Mouse (Mus musculus): ENCODE measurements around the gene Nek8. TPM values are rescaled to one million over a fixed set of nuclear protein-coding genes. Genes with fewer than 3 reads are reported as not detected.

The Nek8 gene
- polyA plus RNA-seq, 1 experiment = not detected

GRCm38 (mm10) chr11:78171328-78171727 lies 5.1 kb downstream of the Nek8 start:
- Histone ChIP-seq H3K27ac (ENCODE audit: insufficient read depth, low read depth, low read length) (no peak overlapping the region), H3K4me3 (ENCODE audit: insufficient read depth, low read depth, low read length) (no peak overlapping the region), H3K4me1 (ENCODE audit: control insufficient read depth, insufficient read depth, low read length) (no peaks in the 10 kb centered on the region)
- WGBS = 67% methylated on average over 4 of the region's 4 CpGs
- no peak for TF ChIP-seq CTCF (IDR thresholded peaks at IDR 0.05; ENCODE audit: insufficient read depth, low read depth, low read length)
- no peak for TF ChIP-seq POLR2A (IDR thresholded peaks at IDR 0.05; ENCODE audit: insufficient read depth, low read depth, low read length)

GRCm38 (mm10) chr11:78170306-78170705 lies 6.2 kb downstream of the Nek8 start:
- TF ChIP-seq POLR2A (IDR thresholded peaks at IDR 0.05; ENCODE audit: insufficient read depth, low read depth, low read length) (no peak), CTCF (IDR thresholded peaks at IDR 0.05; ENCODE audit: insufficient read depth, low read depth, low read length) (no peak)
- Histone ChIP-seq H3K4me3 (ENCODE audit: insufficient read depth, low read depth, low read length) (no peak overlapping the region), H3K27ac (ENCODE audit: insufficient read depth, low read depth, low read length) (no peak overlapping the region), H3K4me1 (ENCODE audit: control insufficient read depth, insufficient read depth, low read length) (peaks cover 6% of the 10 kb centered on the region)
- 95% methylated on average over 15 of the region's 15 CpGs for WGBS

DNA sequence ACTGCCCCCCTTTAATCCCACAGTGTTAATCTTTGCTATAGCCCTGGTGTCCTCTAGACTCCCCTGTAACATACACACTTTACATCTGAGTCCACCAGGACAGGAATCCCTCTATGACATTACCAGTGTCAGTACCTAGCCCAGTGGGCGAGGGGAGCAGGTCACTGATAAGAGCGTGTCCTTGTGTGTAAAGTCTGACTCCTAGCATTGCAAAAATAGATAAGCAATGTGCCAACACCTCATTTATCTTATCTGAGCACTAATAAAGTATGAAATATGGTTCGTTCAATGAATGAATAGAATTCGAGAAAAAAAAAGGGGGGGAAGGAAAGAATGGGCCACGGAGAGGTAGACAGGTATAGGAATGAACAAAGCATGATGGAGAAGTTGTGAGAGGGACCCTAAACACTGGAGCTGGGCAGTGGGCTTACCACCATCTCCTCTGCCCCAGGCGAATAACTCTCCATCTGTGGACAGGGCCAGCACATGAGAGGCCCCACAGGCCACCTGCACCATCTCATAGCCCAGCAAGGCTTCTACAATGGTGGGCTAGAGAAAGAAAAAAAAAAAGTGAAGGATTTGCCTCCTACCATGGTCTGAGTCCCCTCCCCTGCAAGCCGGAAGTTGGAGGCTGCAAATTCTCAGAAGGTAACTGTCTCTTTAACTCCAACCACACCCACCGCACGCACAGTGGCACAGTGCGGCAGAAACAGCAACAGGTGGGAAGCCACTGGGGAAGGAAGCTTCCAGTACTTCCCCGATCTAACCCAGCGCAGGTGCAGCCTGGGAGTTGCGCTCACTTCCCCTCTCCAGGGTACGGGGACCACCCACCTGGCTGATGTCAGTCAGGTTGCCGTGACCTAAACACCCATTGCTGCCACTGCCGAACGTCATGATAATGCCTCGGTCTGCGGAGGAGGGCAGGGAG lies 7.7 kb downstream of the Nek8 start:
- 60% methylated on average over 19 of the region's 19 CpGs for WGBS
- Histone ChIP-seq H3K4me3 (ENCODE audit: insufficient read depth, low read depth, low read length) (no peak overlapping the region), H3K4me1 (ENCODE audit: control insufficient read depth, insufficient read depth, low read length) (peaks cover 18% of the 10 kb centered on the region), H3K27ac (ENCODE audit: insufficient read depth, low read depth, low read length) (no peak overlapping the region)
- TF ChIP-seq CTCF (IDR thresholded peaks at IDR 0.05; ENCODE audit: insufficient read depth, low read depth, low read length) (no peak), POLR2A (IDR thresholded peaks at IDR 0.05; ENCODE audit: insufficient read depth, low read depth, low read length) (no peak)

GRCm38 (mm10) chr11:78167257-78167959 lies 9.1 kb downstream of the Nek8 start:
- WGBS = 92% methylated on average over 14 of the region's 14 CpGs

GRCm38 (mm10) chr11:78166640-78167039 lies 9.8 kb downstream of the Nek8 start:
- Histone ChIP-seq H3K4me1 (ENCODE audit: control insufficient read depth, insufficient read depth, low read length) (peaks cover 33% of the 10 kb centered on the region), H3K4me3 (ENCODE audit: insufficient read depth, low read depth, low read length) (no peak overlapping the region), H3K27ac (ENCODE audit: insufficient read depth, low read depth, low read length) (no peak overlapping the region)
- 90% methylated on average over 6 of the region's 6 CpGs for WGBS
- TF ChIP-seq CTCF (IDR thresholded peaks at IDR 0.05; ENCODE audit: insufficient read depth, low read depth, low read length) = no peak
- TF ChIP-seq POLR2A (IDR thresholded peaks at IDR 0.05; ENCODE audit: insufficient read depth, low read depth, low read length) = no peak

More at GRCm38 (mm10) chr11:78167257-78167959, 9.1 kb downstream of the Nek8 start:
- TF ChIP-seq CTCF (IDR thresholded peaks at IDR 0.05; ENCODE audit: insufficient read depth, low read depth, low read length) (no peak), POLR2A (IDR thresholded peaks at IDR 0.05; ENCODE audit: insufficient read depth, low read depth, low read length) (no peak)
- Histone ChIP-seq H3K4me1 (ENCODE audit: control insufficient read depth, insufficient read depth, low read length) (peaks cover 27% of the 10 kb centered on the region), H3K27ac (ENCODE audit: insufficient read depth, low read depth, low read length) (no peak overlapping the region), H3K4me3 (ENCODE audit: insufficient read depth, low read depth, low read length) (no peak overlapping the region)

DNA sequence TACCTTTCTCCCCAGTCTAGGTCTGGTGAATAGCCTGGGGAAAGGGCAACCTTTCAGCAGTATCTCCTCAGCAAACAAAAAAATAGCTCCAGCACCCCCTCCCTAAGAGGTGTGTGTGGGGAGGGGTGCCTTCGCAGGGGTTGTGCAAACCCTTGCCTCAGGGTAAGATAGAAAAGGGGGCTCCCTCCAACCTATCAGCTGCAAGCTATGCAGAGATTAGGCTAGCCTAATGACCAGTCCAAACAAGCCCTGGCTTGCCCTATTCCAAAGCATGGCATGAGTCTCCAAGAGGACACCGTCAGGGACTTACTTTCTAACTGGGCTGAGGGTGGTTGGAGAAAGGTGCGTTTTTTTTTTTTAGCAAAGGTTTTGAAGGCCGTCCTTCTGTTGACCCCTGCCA lies 10.3 kb downstream of the Nek8 start:
- peaks cover 33% of the 10 kb centered on the region for H3K4me1 ChIP-seq (ENCODE audit: control insufficient read depth, insufficient read depth, low read length)
- WGBS = 60% methylated on average over 4 of the region's 4 CpGs
- H3K27ac ChIP-seq (ENCODE audit: insufficient read depth, low read depth, low read length) = no peak overlapping the region
- TF ChIP-seq POLR2A (IDR thresholded peaks at IDR 0.05; ENCODE audit: insufficient read depth, low read depth, low read length) (no peak), CTCF (IDR thresholded peaks at IDR 0.05; ENCODE audit: insufficient read depth, low read depth, low read length) (no peak)
- H3K4me3 ChIP-seq (ENCODE audit: insufficient read depth, low read depth, low read length) = no peak overlapping the region

- TF ChIP-seq CTCF (IDR thresholded peaks at IDR 0.05; ENCODE audit: insufficient read depth, low read depth, low read length) = no peak
- no peak for TF ChIP-seq POLR2A (IDR thresholded peaks at IDR 0.05; ENCODE audit: insufficient read depth, low read depth, low read length)
- 2% methylated on average over 16 of the region's 16 CpGs for WGBS
- peaks cover 33% of the 10 kb centered on the region for H3K4me1 ChIP-seq (ENCODE audit: control insufficient read depth, insufficient read depth, low read length)
- peak overlapping the region; percentile 78 for H3K4me3 ChIP-seq (ENCODE audit: insufficient read depth, low read depth, low read length)
- H3K27ac ChIP-seq (ENCODE audit: insufficient read depth, low read depth, low read length) = no peak overlapping the region
Measured at GRCm38 (mm10) chr11:78165761-78166109, 10.7 kb downstream of the Nek8 start.

DNA sequence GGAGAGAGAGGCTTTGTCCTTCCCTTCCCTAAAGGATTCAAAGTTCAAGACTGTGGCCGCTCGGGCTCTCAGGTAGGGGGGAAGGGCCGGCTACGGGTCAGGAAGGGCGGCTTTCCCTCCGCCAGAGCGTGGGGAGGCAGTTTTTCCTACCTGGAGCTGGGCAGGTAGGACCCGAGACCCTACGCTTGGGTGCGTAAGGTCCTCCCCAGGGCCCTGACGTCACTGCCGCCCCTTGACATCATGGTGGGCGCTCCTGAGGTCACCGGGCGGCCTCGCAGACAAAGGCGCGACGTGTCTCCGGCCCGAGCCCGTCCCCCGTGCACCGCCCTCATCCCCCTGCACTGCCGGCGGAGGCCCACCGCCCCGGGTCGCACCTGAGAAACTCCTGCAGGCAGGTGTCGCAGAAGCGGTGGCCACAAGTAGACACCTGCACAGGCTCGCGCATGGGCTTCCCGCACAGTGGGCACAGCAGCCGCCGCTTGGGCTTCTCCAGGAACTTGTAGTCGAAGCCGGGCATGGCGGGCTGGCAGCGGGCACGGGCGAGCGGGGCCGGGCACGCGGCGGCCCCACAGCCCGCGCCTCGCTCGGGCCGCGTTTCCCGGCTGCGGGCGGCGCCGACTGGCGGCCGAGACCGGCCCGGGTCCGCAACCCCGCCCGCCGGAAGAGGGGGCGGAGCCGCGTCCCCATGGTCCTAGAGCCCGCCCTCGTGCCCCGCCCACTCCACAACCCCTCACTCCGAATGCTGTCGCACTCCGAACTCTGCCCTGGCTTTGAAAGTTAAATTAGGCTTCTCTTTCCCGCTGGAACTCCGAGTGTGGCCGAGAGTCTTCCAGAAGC lies 11.3 kb downstream of the Nek8 start, which contains the start of gene Traf4:
Gene Traf4 (minus strand): TSS at position 666 of the 837 bp plus-strand sequence.
- H3K27ac ChIP-seq (ENCODE audit: insufficient read depth, low read depth, low read length) = peak within 1 kb of the TSS; percentile 65
- H3K4me3 ChIP-seq (ENCODE audit: insufficient read depth, low read depth, low read length) = peak within 1 kb of the TSS; percentile 78
- TF ChIP-seq POLR2A (IDR thresholded peaks at IDR 0.05; ENCODE audit: insufficient read depth, low read depth, low read length) (peak; percentile 68), CTCF (IDR thresholded peaks at IDR 0.05; ENCODE audit: insufficient read depth, low read depth, low read length) (no peak)
- WGBS = under 1% methylated on average over 78 of the region's 78 CpGs
- peaks cover 33% of the 10 kb centered on the region for H3K4me1 ChIP-seq (ENCODE audit: control insufficient read depth, insufficient read depth, low read length)
